Mouse (Mus musculus) adrenal gland, adult 2 months (tissue): Measurements from ENCODE around the gene Nucks1. TPM values are rescaled to one million over a fixed set of nuclear protein-coding genes. Genes with fewer than 3 reads are reported as not detected.
A peak's percentile ranks its signal among the peaks of the same experiment; 100 is the strongest.

Experiments
- DNase-seq: peaks from one replicate; pipeline ENCODE4 v3.0.0; 2021
- polyA plus RNA-seq: library from polyadenylated mRNA; depleted of rRNA; stranded (reverse); fragments of >200 nt; gene quantifications from 2 replicates; pipeline ENCODE4 v1.2.3, GENCODE M21; 2012; rRNA removed
- total RNA-seq, 2 experiments: library from RNA; stranded (reverse); gene quantifications; 2 replicates each; pipeline ENCODE4 v1.2.3; 2021

Nucks1 gene
- total and polyA plus RNA-seq, 3 experiments: 4.2 to 139 (median 111) TPM

DNA sequence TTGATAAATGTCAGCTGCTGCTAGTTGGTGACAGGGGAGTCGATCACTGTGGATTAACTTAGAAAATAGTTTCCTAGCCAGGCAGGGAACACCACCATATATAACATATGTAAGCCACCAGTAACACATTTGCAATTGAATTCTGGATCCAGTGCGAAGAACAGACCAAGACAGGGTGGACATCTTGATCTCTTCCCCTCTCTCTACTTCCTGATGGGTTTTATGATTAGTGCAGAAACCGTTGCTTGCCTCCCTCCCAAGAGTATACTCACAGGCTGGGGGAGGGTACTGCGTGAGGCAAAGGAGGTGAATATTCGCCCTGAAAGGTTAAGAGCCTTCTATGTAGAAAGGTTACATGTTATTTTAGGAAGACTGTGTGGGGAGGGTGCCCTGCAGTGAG, 55.5 kb downstream of the Nucks1 start:
- DNase-seq: no peak

- no peak for DNase-seq
Measured at GRCm38 (mm10) chr1:131967336-131967735, 57.0 kb downstream of the Nucks1 start.

GRCm38 (mm10) chr1:131968556-131968955, 58.2 kb downstream of the Nucks1 start:
- DNase-seq: no peak

DNA sequence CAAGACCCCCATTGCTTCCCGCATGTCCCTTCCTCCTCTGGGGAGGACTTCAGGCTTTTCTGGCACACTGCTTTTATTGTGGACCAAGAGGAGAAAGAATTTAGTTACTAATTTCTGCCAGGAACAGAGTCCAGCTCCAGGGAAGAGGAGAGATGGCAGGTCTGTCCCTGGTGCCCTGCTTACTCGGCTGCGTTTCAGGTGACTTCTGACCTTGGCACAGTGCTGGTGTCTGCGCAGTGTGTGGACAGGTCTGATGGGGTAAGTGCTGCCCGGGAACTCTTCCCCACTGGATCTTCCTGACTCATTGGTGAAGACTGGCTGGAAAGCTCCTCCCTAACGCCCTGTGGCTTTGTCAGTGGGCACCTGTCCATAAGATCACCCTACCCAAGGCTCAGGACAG, 58.6 kb downstream of the Nucks1 start:
- DNase-seq: no peak

DNA sequence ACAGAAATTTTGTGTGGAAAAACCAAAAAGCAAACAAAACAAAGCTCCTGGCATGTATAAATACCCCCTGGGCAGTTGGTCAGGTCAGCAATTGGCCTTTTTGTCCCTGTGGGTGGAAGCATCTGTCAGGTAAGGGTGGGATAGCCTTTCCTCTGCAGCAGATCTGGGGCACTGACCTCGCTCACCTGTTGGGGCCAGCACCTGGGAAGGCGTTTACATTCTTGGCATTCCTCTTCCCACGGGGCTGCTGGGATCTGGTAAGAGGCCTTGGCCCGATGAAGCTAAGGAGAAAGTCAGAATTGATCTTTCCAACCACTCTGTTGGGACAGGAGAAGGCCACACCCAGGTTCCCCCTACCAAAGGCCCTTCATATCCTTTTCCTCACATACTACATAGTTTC, 59.5 kb downstream of the Nucks1 start:
- DNase-seq: no peak

- DNase-seq: no peak
Measured at GRCm38 (mm10) chr1:131970322-131970660, 60.0 kb downstream of the Nucks1 start.

GRCm38 (mm10) chr1:131970661-131971520, 60.6 kb downstream of the Nucks1 start:
- DNase-seq: no peak

DNA sequence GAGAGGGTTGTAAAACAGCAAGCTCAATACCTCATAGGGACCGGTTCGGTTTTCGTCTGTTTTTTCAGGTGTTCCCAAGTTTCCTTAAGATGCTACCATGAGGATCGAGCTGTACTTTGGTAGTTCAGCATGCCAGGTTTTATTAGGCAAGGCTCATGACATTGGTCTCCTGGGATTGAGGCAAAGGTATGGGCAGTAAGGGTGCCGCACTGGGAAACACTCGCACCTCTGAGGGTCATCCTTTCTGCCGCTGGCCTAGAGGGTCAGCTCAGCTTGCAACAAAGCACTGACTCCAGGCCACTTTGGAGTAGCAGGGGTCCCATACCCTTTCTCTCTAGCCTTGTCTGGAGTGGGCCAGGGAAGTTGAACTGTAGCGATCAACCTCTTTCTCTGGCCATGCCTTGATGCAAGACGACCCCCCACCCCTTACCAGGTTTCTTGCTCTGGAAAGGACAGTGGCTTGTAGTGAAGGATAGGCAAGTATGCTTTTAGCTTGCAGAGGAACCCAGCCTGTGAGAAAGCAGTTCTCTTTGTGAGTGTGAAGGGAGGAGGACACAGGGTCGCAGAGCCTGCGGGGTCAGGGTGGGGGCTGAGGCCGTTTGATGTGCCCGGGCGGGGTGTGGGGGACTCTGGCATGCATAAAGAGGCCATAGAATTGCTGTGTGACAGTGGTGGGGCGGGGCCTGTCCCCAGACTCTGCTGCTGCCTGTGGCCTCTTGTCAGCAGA, 61.6 kb downstream of the Nucks1 start:
- DNase-seq: no peak

- no peak for DNase-seq
Measured at GRCm38 (mm10) chr1:131972498-131973334, 62.4 kb downstream of the Nucks1 start.

DNA sequence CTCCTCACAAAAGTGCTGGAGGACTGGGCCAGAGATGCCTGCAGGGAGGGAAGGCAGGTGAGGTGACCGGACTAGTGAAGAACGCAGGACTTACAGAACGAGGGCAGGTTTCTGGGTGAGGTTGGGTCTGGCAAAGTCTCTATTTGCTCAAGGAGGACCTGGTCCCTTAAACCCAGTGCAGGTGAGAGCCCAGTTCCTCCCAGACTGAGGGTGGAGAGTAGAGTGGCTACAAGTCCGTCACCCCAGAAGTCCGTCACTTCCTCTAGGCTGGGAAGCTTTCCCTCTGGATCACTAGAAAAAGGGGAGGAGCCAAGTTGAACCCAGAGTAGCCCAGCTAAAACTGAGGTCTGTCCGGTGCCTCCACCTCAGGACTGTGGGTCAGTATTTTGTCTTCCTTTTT, 63.7 kb downstream of the Nucks1 start:
- DNase-seq: no peak

DNA sequence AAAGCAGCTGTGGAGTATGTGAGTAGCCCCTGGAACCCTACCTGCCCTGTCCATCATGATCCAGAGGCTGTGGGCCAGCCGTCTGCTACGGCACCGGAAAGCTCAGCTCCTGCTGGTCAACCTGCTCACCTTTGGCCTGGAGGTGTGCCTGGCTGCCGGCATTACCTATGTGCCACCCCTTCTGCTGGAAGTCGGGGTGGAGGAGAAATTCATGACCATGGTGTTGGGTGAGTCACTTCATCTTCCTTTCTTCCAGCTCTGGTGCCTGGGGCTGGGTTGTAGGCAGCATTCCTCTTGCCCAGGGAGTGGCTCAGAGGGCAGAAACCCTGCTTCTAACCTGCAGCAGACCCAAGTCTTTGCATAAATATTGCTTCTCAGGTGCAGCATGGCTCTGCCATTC, 66.6 kb downstream of the Nucks1 start:
- no peak for DNase-seq

- peak; percentile 85 for DNase-seq
Measured at GRCm38 (mm10) chr1:131980471-131980870, 70.1 kb downstream of the Nucks1 start.

DNA sequence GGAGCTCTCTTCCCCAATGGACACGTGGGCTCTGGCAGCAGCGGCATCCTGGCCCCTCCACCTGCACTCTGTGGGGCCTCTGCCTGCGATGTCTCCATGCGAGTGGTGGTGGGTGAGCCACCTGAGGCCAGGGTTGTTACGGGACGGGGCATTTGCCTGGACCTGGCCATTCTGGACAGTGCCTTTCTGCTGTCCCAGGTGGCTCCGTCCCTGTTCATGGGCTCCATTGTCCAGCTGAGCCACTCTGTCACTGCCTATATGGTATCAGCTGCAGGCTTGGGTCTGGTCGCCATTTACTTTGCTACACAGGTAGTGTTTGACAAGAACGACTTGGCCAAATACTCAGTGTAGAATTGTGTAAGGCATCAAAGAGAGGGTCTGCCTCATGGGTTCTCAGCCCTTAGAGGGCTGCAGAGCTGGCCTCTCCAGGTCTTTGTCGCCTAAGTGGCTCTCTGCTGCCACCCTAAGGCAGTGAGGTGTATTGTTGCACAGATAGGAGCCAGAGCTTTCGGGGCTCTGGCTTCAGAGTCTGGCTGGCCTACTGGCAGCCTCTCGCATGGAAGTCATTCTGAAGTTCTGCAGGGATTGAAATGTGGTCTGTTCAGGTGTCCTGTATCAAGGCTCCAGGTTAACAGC, 71.2 kb downstream of the Nucks1 start:
- DNase-seq: peak; percentile 84

DNA sequence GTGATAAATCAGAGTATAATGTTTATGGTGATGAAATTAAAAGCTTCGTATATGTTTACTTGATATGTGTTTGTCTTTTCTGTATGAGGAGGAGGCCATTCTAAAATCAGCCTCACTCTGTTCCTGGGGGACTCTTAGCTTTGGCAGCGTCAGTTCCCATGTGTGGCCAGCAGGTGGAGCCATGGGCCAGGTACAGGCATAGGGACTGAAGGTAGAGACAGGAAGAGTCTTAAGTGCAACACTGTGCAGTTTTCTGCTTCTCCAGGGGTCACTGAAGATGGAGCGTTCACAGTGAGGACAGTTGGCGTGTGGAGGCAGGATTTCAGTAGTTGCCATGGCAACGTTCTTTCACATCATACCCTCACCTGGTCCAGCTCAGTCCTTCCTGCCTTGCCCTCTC, 72.6 kb downstream of the Nucks1 start:
- peak; percentile 83 for DNase-seq

- no peak for DNase-seq
Measured at GRCm38 (mm10) chr1:131983806-131984205, 73.5 kb downstream of the Nucks1 start.

Other genes starting within 250 kb of the Nucks1 start
- gene Rab7b, start 221.8 kb upstream of the Nucks1 start, total RNA-seq: 10 to 100 TPM in 1 of 2 experiments, 1 to 10 TPM in 1; 3.7 to 13.4 TPM
- gene Rab7b, start 221.8 kb upstream of the Nucks1 start, polyA plus RNA-seq: 2.8 and 2.9 TPM in 2 replicates
- gene Slc26a9, start 166.5 kb upstream of the Nucks1 start, total RNA-seq: under 1 TPM in 1 of 2 experiments, not detected in 1; 0.12 TPM
- 0.15 and 0.18 TPM in 2 replicates for gene Slc26a9, start 166.5 kb upstream of the Nucks1 start, polyA plus RNA-seq
- 10 to 100 TPM in 1 of 2 experiments, 1 to 10 TPM in 1; 6.6 to 20.6 TPM for gene Pm20d1, start 113.2 kb upstream of the Nucks1 start, total RNA-seq
- 4.2 and 5.7 TPM in 2 replicates for gene Pm20d1, start 113.2 kb upstream of the Nucks1 start, polyA plus RNA-seq
- gene Slc41a1, start 83.0 kb upstream of the Nucks1 start, total RNA-seq: 10 to 100 TPM; 48.8 to 49.6 TPM
- 94.1 and 107 TPM in 2 replicates for gene Slc41a1, start 83.0 kb upstream of the Nucks1 start, polyA plus RNA-seq
- 10 to 100 TPM; 15.1 to 28.7 TPM for gene Rab29, start 43.3 kb upstream of the Nucks1 start, total RNA-seq
- 18.7 and 24.3 TPM in 2 replicates for gene Rab29, start 43.3 kb upstream of the Nucks1 start, polyA plus RNA-seq
- gene Slc45a3, start 52.4 kb downstream of the Nucks1 start, total RNA-seq: 10 to 100 TPM; 15.5 to 25.5 TPM
- 23.7 and 35.0 TPM in 2 replicates for gene Slc45a3, start 52.4 kb downstream of the Nucks1 start, polyA plus RNA-seq
- 10 to 100 TPM; 78.1 to 82.8 TPM for gene Elk4, start 97.1 kb downstream of the Nucks1 start, total RNA-seq
- gene Elk4, start 97.1 kb downstream of the Nucks1 start, polyA plus RNA-seq: 17.0 and 18.0 TPM in 2 replicates
- 10 to 100 TPM; 18.7 to 32.0 TPM for gene Mfsd4a, start 157.5 kb downstream of the Nucks1 start, total RNA-seq
- 98.7 and 106 TPM in 2 replicates for gene Mfsd4a, start 157.5 kb downstream of the Nucks1 start, polyA plus RNA-seq
- 10 to 100 TPM; 14.9 to 22.5 TPM for gene Cdk18, start 229.2 kb downstream of the Nucks1 start, total RNA-seq
- gene Cdk18, start 229.2 kb downstream of the Nucks1 start, polyA plus RNA-seq: 36.3 and 42.5 TPM in 2 replicates